Mouse (Mus musculus) adrenal gland, adult 10 weeks (tissue): Measurements from ENCODE around the gene Pramef12. TPM values are rescaled to one million over a fixed set of nuclear protein-coding genes. Genes with fewer than 3 reads are reported as not detected.

Source experiments
- polyA plus RNA-seq: library from polyadenylated mRNA; stranded (reverse); fragments of 350-450 nt; fragmentation: Illumina TruSeq; extraction: RNeasy Lipid Tissue Mini Kit (QIAGEN cat#74804); gene quantifications from one replicate; pipeline ENCODE4 v1.2.3, GENCODE M21; 2014; ENCODE audit warnings: low read depth, low replicate concordance

Pramef12 gene
- not detected for polyA plus RNA-seq

GRCm38 (mm10) chr4:144408290-144408689 lies at the start of gene Pramef12:
Gene Pramef12 (minus strand): TSS chr4:144408464.

GRCm38 (mm10) chr4:144453217-144453616 lies 45.0 kb upstream of the Pramef12 start, which contains the start of gene Gm9944:
Gene Gm9944 (minus strand): TSS chr4:144453317.

GRCm38 (mm10) chr4:144438672-144439071 lies 30.4 kb upstream of the Pramef12 start, which contains the start of gene 1700012P22Rik:
Gene 1700012P22Rik (minus strand): TSS chr4:144438772.

GRCm38 (mm10) chr4:144377911-144378310 lies 30.4 kb downstream of the Pramef12 start, which contains the start of gene Pramef20:
Gene Pramef20 (minus strand): TSS chr4:144377933.

GRCm38 (mm10) chr4:144357642-144358041 lies 50.6 kb downstream of the Pramef12 start, which contains the start of gene Gm13119:
Gene Gm13119 (plus strand): TSS chr4:144357942.

Other genes with a start within 250 kb of the Pramef12 start
- gene Oog3, start 245.8 kb downstream of the Pramef12 start, polyA plus RNA-seq: not detected
- not detected for gene Oog2, start 217.7 kb downstream of the Pramef12 start, polyA plus RNA-seq
- not detected for gene C87977, start 195.1 kb downstream of the Pramef12 start, polyA plus RNA-seq
- gene Pramel5, start 128.0 kb downstream of the Pramef12 start, polyA plus RNA-seq: not detected
- gene Gm13128, start 78.2 kb downstream of the Pramef12 start, polyA plus RNA-seq: not detected
- not detected for gene Gm13119, start 50.5 kb downstream of the Pramef12 start, polyA plus RNA-seq
- gene Pramef20, start 30.5 kb downstream of the Pramef12 start, polyA plus RNA-seq: not detected
- gene 1700012P22Rik, start 30.3 kb upstream of the Pramef12 start, polyA plus RNA-seq: not detected
- not detected for gene Gm9944, start 44.9 kb upstream of the Pramef12 start, polyA plus RNA-seq
- gene Aadacl3, start 55.3 kb upstream of the Pramef12 start, polyA plus RNA-seq: not detected
- gene 9430007A20Rik, start 111.4 kb upstream of the Pramef12 start, polyA plus RNA-seq: not detected
- gene Gm13124, start 156.7 kb upstream of the Pramef12 start, polyA plus RNA-seq: not detected
- not detected for gene Aadacl4, start 205.2 kb upstream of the Pramef12 start, polyA plus RNA-seq